Mouse (Mus musculus) brain, adult 2 months (tissue): Measurements from ENCODE around the gene St8sia1.

Experiments
- DNase-seq: peaks from one replicate; pipeline ENCODE4 v3.0.0; 2011; ENCODE audit warnings: low read depth, low spot score

St8sia1 gene

DNA sequence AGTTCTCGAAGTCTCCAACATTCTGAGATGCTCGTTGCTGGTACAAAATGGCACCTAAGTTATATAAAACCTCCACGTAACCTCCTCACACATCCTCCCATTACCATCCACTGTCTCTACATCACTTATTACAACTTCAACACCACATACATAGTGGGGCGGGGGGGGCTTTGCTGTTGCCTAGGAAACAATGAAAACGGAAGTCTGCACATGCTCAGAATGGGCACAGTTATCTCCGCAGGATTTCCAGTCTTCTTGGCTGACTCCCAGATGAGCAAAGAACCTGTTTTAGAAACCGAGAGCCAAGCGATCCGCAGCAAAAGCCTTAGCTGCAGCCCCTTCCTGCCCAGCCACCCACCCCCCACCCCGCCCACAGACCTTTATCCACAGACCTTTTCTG is 174.5 kb downstream of the St8sia1 start:
- DNase-seq, result peak; percentile 60

- peak; percentile 39 for DNase-seq
Observed at GRCm38 (mm10) chr6:142788042-142788987, 175.9 kb downstream of the St8sia1 start.

GRCm38 (mm10) chr6:142786106-142786505 is 178.1 kb downstream of the St8sia1 start:
- no peak for DNase-seq

DNA sequence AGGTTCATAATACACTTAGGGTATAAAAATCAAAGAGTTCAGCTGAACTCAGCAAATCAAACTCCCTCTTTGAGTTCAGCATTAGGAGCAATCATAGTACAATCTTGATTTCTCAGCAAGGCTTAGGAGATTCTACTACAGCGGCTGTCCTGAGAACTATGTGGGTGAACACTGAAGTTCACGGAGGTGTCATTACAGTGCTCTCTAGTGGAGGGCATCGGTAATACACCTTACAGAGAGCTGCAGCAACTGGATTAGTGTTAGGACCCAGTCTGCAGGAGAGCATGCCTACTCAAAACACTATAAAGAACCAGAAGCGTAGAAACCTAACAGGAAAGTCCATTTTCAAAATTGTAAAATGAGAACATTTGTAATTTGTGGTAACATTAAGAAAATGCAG is 178.9 kb downstream of the St8sia1 start:
- peak; percentile 70 for DNase-seq

- no peak for DNase-seq
Observed at GRCm38 (mm10) chr6:142781286-142781685, 183.0 kb downstream of the St8sia1 start.

GRCm38 (mm10) chr6:142780574-142781033 is 183.6 kb downstream of the St8sia1 start:
- no peak for DNase-seq

- DNase-seq, result no peak
Observed at GRCm38 (mm10) chr6:142779812-142780573, 184.3 kb downstream of the St8sia1 start.

DNA sequence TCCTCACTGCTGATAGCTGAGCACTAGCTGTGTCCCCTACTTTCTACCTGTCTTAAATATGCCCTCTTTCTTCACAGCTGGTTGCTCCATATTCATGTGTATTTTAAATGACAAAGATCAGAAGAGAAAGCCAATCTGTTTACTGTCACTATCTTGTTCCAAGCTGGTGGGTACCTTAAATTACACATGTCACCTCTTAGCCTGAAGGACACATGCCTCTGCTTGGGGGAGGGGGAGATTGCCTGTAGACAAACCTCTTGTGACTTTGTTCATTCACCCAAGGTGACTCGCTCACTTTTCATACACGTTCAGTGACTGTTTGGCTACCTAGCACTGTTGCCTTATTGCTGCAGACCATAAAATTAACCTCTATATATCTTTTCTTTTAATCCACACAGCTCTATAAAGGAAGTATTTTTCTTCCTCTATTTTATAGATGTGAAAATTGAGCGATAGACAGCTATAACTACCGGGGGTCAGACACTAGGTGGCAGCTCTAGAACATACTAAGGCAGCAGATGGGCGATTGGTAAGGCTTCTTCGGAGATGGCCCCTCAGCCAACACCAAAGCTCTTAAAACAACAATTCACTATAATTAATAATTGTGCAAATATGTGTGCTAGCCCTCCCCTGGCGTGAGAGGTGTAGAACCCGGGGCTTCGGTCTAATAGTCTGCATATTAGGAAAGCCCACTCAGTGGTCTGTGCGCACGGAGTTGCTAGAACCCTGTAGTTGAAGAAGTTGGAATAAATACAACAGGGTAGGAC is 185.0 kb downstream of the St8sia1 start:
- DNase-seq, result peak; percentile 78

DNA sequence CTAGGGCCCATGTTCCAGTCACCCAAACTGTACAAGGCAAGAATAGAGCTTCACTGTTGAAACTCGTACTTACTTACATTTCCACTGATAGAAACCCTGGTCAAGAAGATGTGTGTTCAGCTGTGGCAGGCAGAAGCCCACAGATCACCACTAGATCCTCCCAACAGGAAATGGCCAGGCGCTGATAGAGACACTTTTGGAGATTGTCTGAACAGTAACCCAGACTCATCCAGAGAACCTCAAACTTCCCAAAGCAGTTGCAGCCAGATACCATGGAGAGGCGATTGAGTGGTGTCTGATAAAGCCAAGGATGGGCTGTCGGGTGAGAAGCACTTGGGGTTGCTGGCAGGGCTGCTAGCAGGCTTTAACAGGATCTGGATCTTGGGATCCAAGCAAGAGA is 187.3 kb downstream of the St8sia1 start:
- no peak for DNase-seq

DNA sequence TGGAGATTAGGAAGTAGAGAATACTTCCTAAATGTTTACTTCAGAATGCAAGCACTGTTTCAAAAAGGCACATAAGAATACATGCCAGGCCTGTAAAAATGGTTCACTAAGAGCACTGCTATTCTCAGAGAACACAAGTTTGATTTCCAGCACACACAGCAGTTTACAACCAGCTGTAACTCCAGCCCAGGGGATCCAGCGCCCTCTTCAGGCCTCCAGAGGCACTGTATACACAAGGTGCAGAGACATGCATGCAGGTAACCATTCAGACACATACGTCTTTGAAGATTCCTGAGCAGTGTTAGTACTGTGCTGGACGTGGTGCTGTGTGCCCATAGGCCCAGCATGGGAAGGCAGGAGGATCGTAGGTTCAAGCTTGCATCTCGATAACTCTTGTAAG is 190.7 kb downstream of the St8sia1 start:
- DNase-seq, result no peak

DNA sequence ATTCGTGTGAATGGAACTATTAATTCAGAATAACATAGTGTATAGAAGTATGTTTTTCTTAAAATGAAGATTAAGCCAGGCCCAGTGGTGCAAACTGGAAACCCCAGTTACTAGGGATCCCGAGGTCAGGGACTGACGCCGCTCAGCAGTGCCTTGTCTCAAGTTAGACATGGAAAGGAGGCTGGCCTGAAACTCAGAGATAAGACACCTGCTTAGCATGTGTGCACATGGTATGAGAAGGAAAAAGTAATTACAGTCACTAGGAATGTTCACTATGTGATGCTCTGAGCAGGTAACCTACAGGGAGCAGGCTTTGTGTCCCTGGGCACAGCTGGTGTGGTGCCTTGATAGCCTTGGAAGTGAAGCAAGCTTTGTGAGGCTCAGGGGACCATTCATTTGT is 192.6 kb downstream of the St8sia1 start:
- DNase-seq, result no peak
